Mouse (Mus musculus) megakaryocyte progenitor cell, adult 5-6 weeks (primary cell): Measurements from ENCODE around the gene Bri3. TPM values are rescaled to one million over a fixed set of nuclear protein-coding genes. Genes with fewer than 3 reads are reported as not detected.
A peak's percentile ranks its signal among the peaks of the same experiment; 100 is the strongest.

Experiments
- ATAC-seq: replicated peaks from 2 replicates; pipeline ENCODE4 v1.8.0; 2016; ENCODE audit warnings: mild to moderate bottlenecking, moderate TSS enrichment, inconsistent platforms; ENCODE audit not compliant: poor library complexity
- total RNA-seq, 2 experiments: library from RNA; stranded (forward) in 1 of 2; stranded (reverse) in 1 of 2; fragments of 157-497, 149-512 nt in 1 of 2; fragments of 200-1000 nt in 1 of 2; gene quantifications; 2 replicates each; pipeline versions ENCODE4 v1.2.3 to v1.2.4; 2015 to 2017

The Bri3 gene
- total RNA-seq, 2 experiments from 2014 or later, result 15.5 to 25.6 TPM

GRCm38 (mm10) chr5:144411702-144412101, 167.5 kb downstream of the Bri3 start:
- ATAC-seq, result no peak

- ATAC-seq, result no peak
These were observed 168.5 kb downstream of the Bri3 start for GRCm38 (mm10) chr5:144412781-144413180.

GRCm38 (mm10) chr5:144418456-144418855, 174.2 kb downstream of the Bri3 start:
- no peak for ATAC-seq

GRCm38 (mm10) chr5:144420001-144420400, 175.8 kb downstream of the Bri3 start:
- ATAC-seq, result no peak

- no peak for ATAC-seq
These were observed 182.5 kb downstream of the Bri3 start for GRCm38 (mm10) chr5:144426697-144427096.

GRCm38 (mm10) chr5:144427861-144428260, 183.6 kb downstream of the Bri3 start:
- ATAC-seq, result no peak

GRCm38 (mm10) chr5:144431481-144431880, 187.2 kb downstream of the Bri3 start:
- no peak for ATAC-seq

GRCm38 (mm10) chr5:144439286-144440040, 195.2 kb downstream of the Bri3 start:
- no peak for ATAC-seq

GRCm38 (mm10) chr5:144441831-144442271, 197.6 kb downstream of the Bri3 start:
- no peak for ATAC-seq

GRCm38 (mm10) chr5:144446475-144447225, 202.4 kb downstream of the Bri3 start:
- ATAC-seq, result no peak

GRCm38 (mm10) chr5:144447226-144447616, 203.0 kb downstream of the Bri3 start:
- ATAC-seq, result no peak

- ATAC-seq, result no peak
These were observed 203.7 kb downstream of the Bri3 start for GRCm38 (mm10) chr5:144447975-144448374.

- no peak for ATAC-seq
These were observed 208.7 kb downstream of the Bri3 start for GRCm38 (mm10) chr5:144452776-144453455.

GRCm38 (mm10) chr5:144457623-144458287, 213.5 kb downstream of the Bri3 start:
- ATAC-seq, result no peak

- ATAC-seq, result no peak
These were observed 222.8 kb downstream of the Bri3 start for GRCm38 (mm10) chr5:144466987-144467386.

GRCm38 (mm10) chr5:144473056-144473455, 228.8 kb downstream of the Bri3 start:
- ATAC-seq, result no peak

- no peak for ATAC-seq
These were observed 235.5 kb downstream of the Bri3 start for GRCm38 (mm10) chr5:144479677-144480171.

GRCm38 (mm10) chr5:144483659-144484375, 239.6 kb downstream of the Bri3 start:
- ATAC-seq, result no peak

GRCm38 (mm10) chr5:144491308-144491707, 247.1 kb downstream of the Bri3 start:
- ATAC-seq, result 0 out of 2 replicates have a peak, but pooled peaks have one; percentile 44
